Mouse (Mus musculus) stomach, embryonic 15.5 days (tissue): ENCODE data around the gene Zfyve19. TPM values are rescaled to one million over a fixed set of nuclear protein-coding genes. Genes with fewer than 3 reads are reported as not detected.

Experiments used
- ATAC-seq: fragments of 200-750 bp; cut with Nextera tagmentation; 2 replicates; pipeline ENCODE4 v1.8.0; 2017; ENCODE audit warnings: low read depth, moderate number of reproducible peaks, moderate TSS enrichment; ENCODE audit not compliant: insufficient read depth, low FRiP score
- H3K27ac ChIP-seq: fragments of 300-500 bp; sonication (generic); 2 replicates; pipeline ENCODE4 v1.5.1; 2015; ENCODE audit warnings: mild to moderate bottlenecking, inconsistent platforms
- H3K27me3 ChIP-seq: fragments of 300-500 bp; sonication (generic); replicated peaks from 2 replicates; pipeline ENCODE4 v1.6.1; 2015; ENCODE audit warnings: inconsistent platforms
- H3K36me3 ChIP-seq: fragments of 300-500 bp; sonication (generic); 2 replicates; pipeline ENCODE4 v1.6.1; 2015; ENCODE audit warnings: inconsistent platforms
- H3K4me1 ChIP-seq: fragments of 300-500 bp; sonication (generic); 2 replicates; pipeline ENCODE4 v1.6.1; 2015; ENCODE audit warnings: inconsistent platforms
- H3K4me2 ChIP-seq: fragments of 300-500 bp; sonication (generic); 2 replicates; pipeline ENCODE4 v1.6.1; 2015; ENCODE audit warnings: mild to moderate bottlenecking, inconsistent platforms
- H3K4me3 ChIP-seq: fragments of 300-500 bp; sonication (generic); replicated peaks from 2 replicates; pipeline ENCODE4 v1.5.1; 2015; ENCODE audit warnings: inconsistent platforms
- H3K9ac ChIP-seq: fragments of 300-500 bp; sonication (generic); 2 replicates; pipeline ENCODE4 v1.6.1; 2015; ENCODE audit warnings: inconsistent platforms
- H3K9me3 ChIP-seq: fragments of 300-500 bp; sonication (generic); 2 replicates; pipeline ENCODE4 v1.6.1; 2016; ENCODE audit warnings: inconsistent platforms
- WGBS: fragments of 180-500 bp; shearing (Covaris S2); methylation state at CpG from one replicate; pipeline ENCODE4 v1.1.7; 2015; 5-methylcytosine and 5-hydroxymethylcytosine counted together
- polyA plus RNA-seq: library from polyadenylated mRNA; unstranded; fragments of >200 nt; fragmentation: Nextera tagmentation; extraction: Ambion mirVana; gene quantifications from 2 replicates; pipeline ENCODE4 v1.2.1, GENCODE M21; 2015

Zfyve19 gene
- polyA plus RNA-seq, 1 experiment from 2014 or later = 48.7 TPM

GRCm38 (mm10) chr2:119198049-119198448 is 10.4 kb upstream of the Zfyve19 start:
- Histone ChIP-seq H3K27me3 (no peaks in the 10 kb centered on the region), H3K4me2 (no peak overlapping the region), H3K9me3 (no peaks in the 10 kb centered on the region), H3K4me1 (peaks cover 7% of the 10 kb centered on the region; the same call in 1 of the 2 replicates), H3K36me3 (no peaks in the 10 kb centered on the region), H3K27ac (no peak overlapping the region), H3K9ac (no peak overlapping the region), H3K4me3 (no peak overlapping the region)
- 42% methylated on average over 1 of the region's 1 CpGs for WGBS
- ATAC-seq = no peak

- no peak for ATAC-seq
- H3K4me1 ChIP-seq = peaks cover 9% of the 10 kb centered on the region; the same call in 1 of the 2 replicates
- 69% methylated on average over 3 of the region's 3 CpGs for whole genome bisulfite sequencing
- H3K27ac ChIP-seq = no peak overlapping the region
- no peak overlapping the region for H3K4me2 ChIP-seq
- H3K27me3 ChIP-seq = no peaks in the 10 kb centered on the region
- H3K9ac ChIP-seq = no peak overlapping the region
- no peaks in the 10 kb centered on the region for H3K9me3 ChIP-seq
- no peak overlapping the region for H3K4me3 ChIP-seq
- no peaks in the 10 kb centered on the region for H3K36me3 ChIP-seq
These were observed 9.5 kb upstream of the Zfyve19 start for GRCm38 (mm10) chr2:119198934-119199333.

DNA sequence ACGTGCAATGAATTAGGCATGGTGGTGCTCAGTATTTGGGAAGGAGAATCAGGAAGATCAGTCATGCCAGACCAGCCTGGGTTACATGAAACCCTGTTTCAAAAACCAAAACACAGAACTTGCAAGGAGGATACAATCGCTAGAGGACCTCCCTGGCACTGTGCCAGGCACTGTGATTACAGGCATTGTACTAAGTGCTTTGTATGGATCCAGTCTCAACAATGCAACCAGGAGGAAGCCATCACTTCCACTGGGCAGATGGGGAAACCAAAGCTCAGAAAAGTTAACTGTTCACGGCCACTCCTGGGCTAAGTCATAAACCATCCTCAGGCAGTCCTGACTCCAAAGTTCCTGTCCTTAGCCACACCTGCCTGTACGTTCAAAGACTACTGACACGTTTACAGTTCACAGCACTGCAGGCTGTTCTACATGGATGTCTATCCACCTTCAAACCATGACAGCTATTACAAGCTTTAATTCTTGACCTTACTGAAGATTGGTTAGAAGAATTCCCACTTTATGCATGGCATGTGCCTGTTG is 5.4 kb upstream of the Zfyve19 start:
- no peak overlapping the region for H3K27ac ChIP-seq
- H3K4me2 ChIP-seq = no peak overlapping the region
- no peak overlapping the region for H3K9ac ChIP-seq
- ATAC-seq = 0 out of 2 replicates have a peak, but pooled peaks have one; percentile 31
- H3K27me3 ChIP-seq = no peaks in the 10 kb centered on the region
- H3K4me3 ChIP-seq = no peak overlapping the region
- peaks cover 9% of the 10 kb centered on the region; the same call in 1 of the 2 replicates for H3K4me1 ChIP-seq
- no peaks in the 10 kb centered on the region for H3K36me3 ChIP-seq
- no peaks in the 10 kb centered on the region for H3K9me3 ChIP-seq
- WGBS = 30% methylated on average over 5 of the region's 5 CpGs

GRCm38 (mm10) chr2:119203871-119204460 is 4.5 kb upstream of the Zfyve19 start:
- H3K9me3 ChIP-seq = no peaks in the 10 kb centered on the region
- no peak overlapping the region for H3K4me2 ChIP-seq
- no peak for ATAC-seq
- no peaks in the 10 kb centered on the region for H3K36me3 ChIP-seq
- WGBS = 71% methylated on average over 4 of the region's 4 CpGs
- H3K27me3 ChIP-seq = no peaks in the 10 kb centered on the region
- H3K4me3 ChIP-seq = no peak overlapping the region
- H3K9ac ChIP-seq = no peak overlapping the region
- H3K4me1 ChIP-seq = peaks cover 6% of the 10 kb centered on the region; the same call in 1 of the 2 replicates
- no peak overlapping the region for H3K27ac ChIP-seq

GRCm38 (mm10) chr2:119207961-119208343 is 465 bp upstream of the Zfyve19 start:
- no peaks in the 10 kb centered on the region for H3K27me3 ChIP-seq
- no peaks in the 10 kb centered on the region for H3K9me3 ChIP-seq
- ATAC-seq = no peak
- WGBS = 13% methylated on average over 6 of the region's 6 CpGs
- H3K4me3 ChIP-seq = peak overlapping the region; percentile 80
- H3K36me3 ChIP-seq = peaks cover 18% of the 10 kb centered on the region
- peaks cover 8% of the 10 kb centered on the region for H3K4me1 ChIP-seq
- peak overlapping the region; percentile 27; the same call in 1 of the 2 replicates for H3K9ac ChIP-seq
- peak overlapping the region; percentile 86 for H3K27ac ChIP-seq
- peak overlapping the region; percentile 66 for H3K4me2 ChIP-seq

DNA sequence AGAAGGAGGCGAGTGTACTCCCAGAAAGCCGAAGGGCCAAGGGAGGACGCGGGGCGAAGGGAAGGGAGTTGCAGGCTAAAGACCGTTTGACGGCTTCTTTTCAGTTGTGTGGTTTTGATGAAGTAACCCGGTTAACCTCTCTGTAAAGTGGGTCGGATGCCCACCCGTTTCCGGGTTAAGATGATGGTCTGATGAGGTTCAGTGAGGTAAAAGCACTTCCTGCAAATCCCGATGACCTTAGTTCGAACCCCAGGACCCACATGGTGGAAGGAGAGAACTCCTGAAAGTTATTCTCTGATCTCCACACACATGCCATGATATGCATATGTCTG is 725 bp downstream of the Zfyve19 start:
- peak overlapping the region; percentile 58 for H3K4me2 ChIP-seq
- peaks cover 6% of the 10 kb centered on the region; the same call in 1 of the 2 replicates for H3K4me1 ChIP-seq
- peak overlapping the region; percentile 65 for H3K27ac ChIP-seq
- H3K9me3 ChIP-seq = no peaks in the 10 kb centered on the region
- peak overlapping the region; percentile 80 for H3K4me3 ChIP-seq
- H3K27me3 ChIP-seq = no peaks in the 10 kb centered on the region
- peaks cover 18% of the 10 kb centered on the region for H3K36me3 ChIP-seq
- 0% methylated on average over 13 of the region's 13 CpGs for WGBS
- peak overlapping the region; percentile 83 for H3K9ac ChIP-seq
- ATAC-seq = no peak; the same call in 1 of the 2 replicates

DNA sequence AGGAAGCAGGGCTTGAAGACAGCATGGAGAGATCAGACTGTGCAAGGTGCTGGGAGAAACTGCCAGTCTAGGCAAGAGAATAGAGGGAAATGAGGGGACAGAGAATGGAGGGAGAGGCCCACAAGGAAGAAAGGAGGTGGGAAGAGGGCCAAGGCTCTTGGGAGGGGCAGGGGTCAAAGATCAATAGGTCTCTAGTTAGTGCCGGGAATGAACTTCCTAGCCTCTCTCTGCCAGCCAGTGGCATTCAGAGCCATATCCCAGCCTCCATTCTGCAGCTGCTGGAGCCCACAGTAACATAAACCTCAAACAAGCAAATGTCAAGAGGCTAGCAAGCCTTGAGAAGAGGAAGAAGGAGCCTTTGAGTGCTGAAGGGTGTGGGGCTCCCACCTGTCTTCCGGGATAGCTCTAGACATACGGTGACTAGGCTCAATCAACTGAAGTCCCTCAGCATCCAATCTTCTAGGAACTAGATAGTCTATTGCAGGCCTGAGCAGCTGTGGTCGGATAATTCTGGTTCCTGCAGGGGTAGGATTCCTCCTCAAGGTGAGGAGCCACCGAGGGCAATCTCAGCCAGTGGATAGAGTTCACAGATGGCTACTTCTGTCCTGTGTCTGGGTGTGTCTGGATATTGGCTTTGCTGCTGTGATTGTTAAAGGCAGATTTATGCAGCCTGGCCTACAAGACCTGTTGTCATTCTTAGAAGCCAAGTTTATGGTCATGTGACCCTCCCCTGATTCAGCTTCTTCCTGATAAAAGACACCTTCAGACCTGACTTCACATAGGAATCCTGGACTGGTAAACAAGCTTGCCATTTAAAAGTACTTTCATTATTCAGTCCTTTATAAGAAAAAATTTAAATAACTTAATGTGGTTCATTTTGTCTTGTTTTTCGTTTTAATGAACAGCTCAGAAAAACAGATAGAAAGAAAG is 21.6 kb downstream of the Zfyve19 start, which contains the start of gene Ppp1r14d:
Ppp1r14d (minus strand) TSS at position 132 of the 930 bp plus-strand sequence.
- no peaks in the 10 kb centered on the region for H3K4me1 ChIP-seq
- H3K36me3 ChIP-seq = no peaks in the 10 kb centered on the region
- H3K9ac ChIP-seq = no peak within 1 kb of the TSS
- H3K9me3 ChIP-seq = no peaks in the 10 kb centered on the region
- 65% methylated on average over 6 of the region's 6 CpGs for WGBS
- no peak within 1 kb of the TSS for H3K27ac ChIP-seq
- no peak within 1 kb of the TSS for H3K4me2 ChIP-seq
- ATAC-seq = no peak
- H3K4me3 ChIP-seq = no peak within 1 kb of the TSS
- no peaks in the 10 kb centered on the region for H3K27me3 ChIP-seq

DNA sequence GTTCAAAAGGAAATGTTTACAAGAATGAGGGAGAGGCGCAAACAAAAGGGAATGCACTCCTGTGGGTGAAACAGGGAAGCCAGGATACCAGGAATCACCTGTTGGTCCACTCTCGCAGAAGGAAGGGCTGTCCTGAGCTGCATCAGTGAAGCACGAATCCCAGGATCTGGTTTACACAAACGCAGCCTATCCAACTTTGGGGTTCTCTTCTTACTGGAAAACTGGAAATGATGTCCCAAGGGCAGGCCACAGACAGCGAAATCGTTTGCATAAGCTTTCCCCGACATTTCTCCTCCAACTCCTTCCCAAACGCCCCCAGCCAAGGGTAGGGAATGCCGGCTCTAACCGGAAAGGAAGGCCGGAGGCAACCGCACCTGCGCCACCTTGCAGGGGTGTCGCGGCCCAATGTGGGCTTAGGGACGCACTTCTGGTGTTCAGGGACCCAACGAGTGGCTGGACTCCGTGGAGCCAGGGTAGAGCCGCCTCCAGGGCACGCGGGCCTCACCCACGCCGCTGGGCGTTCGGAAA is 28.3 kb downstream of the Zfyve19 start:
- Histone ChIP-seq H3K9me3 (no peaks in the 10 kb centered on the region), H3K9ac (peak overlapping the region; percentile 54; the same call in 1 of the 2 replicates), H3K4me3 (peak overlapping the region; percentile 55), H3K36me3 (no peaks in the 10 kb centered on the region), H3K4me1 (peaks cover 12% of the 10 kb centered on the region; the same call in 1 of the 2 replicates), H3K27me3 (peaks cover 30% of the 10 kb centered on the region), H3K27ac (peak overlapping the region; percentile 87), H3K4me2 (peak overlapping the region; percentile 83)
- ATAC-seq = peak; percentile 32
- 6% methylated on average over 25 of the region's 25 CpGs for WGBS

DNA sequence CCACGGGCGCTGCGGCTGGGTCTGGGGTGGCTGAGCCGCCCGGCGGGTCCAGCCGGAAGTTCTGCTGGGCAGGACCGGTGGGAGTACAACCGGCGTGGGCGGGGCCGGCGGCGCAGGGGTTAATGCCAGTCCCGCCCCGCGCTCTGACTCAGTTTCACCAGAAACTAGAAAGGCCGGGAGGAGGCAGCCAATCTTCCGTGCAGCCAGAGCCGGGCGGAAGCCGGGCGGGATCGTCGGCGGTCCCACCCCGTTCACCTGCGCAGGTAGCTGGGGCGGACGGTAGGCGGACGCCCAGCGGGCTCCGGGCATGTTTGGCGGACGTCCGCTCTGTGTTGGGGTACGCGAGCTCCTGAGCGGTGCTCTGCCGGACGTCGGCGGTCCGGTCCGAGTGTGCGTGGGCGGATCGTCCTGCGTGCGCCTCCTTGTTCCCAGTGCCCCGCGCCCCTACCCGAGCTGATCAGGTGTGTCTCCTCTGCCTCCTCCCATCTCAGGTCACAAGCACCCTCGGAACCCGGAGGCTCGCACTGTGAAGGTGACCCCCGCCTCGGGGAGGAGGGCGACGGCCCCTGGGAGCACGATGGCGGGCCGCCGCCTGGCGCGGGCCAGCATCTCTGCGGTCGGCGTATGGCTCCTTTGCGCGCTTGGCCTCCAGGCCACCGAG is 28.9 kb downstream of the Zfyve19 start, which contains the start of gene Spint1:
Spint1 (plus strand) TSS at position 153 of the 661 bp plus-strand sequence.
- peak; percentile 66 for ATAC-seq
- Histone ChIP-seq H3K4me3 (peak within 1 kb of the TSS; percentile 55), H3K4me1 (peaks cover 12% of the 10 kb centered on the region; the same call in 1 of the 2 replicates), H3K27me3 (peaks cover 30% of the 10 kb centered on the region), H3K9me3 (no peaks in the 10 kb centered on the region), H3K27ac (peak within 1 kb of the TSS; percentile 87), H3K36me3 (no peaks in the 10 kb centered on the region), H3K9ac (peak within 1 kb of the TSS; percentile 54), H3K4me2 (peak within 1 kb of the TSS; percentile 83)
- 1% methylated on average over 73 of the region's 73 CpGs for WGBS

DNA sequence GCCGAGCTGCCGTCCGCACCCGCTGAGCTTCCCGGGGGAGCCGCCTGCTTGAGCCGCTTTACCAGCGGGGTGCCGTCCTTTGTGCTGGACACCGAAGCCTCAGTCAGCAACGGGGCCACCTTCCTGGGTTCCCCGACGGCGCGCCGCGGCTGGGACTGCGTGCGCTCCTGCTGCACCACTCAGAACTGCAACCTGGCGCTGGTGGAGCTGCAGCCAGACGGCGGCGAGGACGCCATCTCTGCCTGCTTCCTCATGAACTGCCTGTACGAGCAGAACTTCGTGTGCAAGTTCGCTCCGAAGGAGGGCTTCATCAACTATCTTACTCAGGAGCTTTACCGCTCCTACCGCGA is 29.4 kb downstream of the Zfyve19 start:
- Histone ChIP-seq H3K9me3 (no peaks in the 10 kb centered on the region), H3K4me1 (peaks cover 12% of the 10 kb centered on the region; the same call in 1 of the 2 replicates), H3K4me3 (peak overlapping the region; percentile 55), H3K27ac (peak overlapping the region; percentile 87), H3K27me3 (peaks cover 30% of the 10 kb centered on the region), H3K9ac (peak overlapping the region; percentile 54), H3K36me3 (no peaks in the 10 kb centered on the region), H3K4me2 (peak overlapping the region; percentile 83)
- 3% methylated on average over 31 of the region's 31 CpGs for WGBS
- 0 out of 2 replicates have a peak, but pooled peaks have one; percentile 4 for ATAC-seq

DNA sequence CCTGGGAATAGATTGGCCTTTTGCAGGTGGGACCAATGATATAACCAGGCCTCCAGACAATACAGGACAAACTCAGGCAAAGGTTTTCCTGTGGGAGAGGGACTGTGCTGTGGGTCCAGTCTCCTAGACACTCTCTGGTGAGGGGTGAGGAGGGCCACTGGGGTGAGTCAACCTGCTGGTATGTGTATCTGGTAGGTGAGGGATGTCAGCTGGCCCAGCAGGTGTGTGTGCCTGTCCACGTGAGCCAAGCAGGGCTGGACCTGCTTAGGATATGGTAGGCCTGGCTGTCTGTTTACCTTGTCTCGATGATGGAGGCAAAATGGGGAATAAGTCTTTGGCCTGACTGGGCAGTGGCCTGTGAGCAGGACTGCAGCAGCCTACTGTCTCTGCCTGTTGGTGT is 30.3 kb downstream of the Zfyve19 start:
- peaks cover 12% of the 10 kb centered on the region; the same call in 1 of the 2 replicates for H3K4me1 ChIP-seq
- WGBS = 48% methylated on average over 2 of the region's 2 CpGs

More for the DNA sequence above, 30.3 kb downstream of the Zfyve19 start:
- Histone ChIP-seq H3K27ac (peak overlapping the region; percentile 87), H3K9me3 (no peaks in the 10 kb centered on the region), H3K4me3 (peak overlapping the region; percentile 55), H3K9ac (no peak overlapping the region), H3K27me3 (peaks cover 30% of the 10 kb centered on the region), H3K36me3 (no peaks in the 10 kb centered on the region), H3K4me2 (peak overlapping the region; percentile 83)
- ATAC-seq = peak; percentile 59; the same call in 1 of the 2 replicates
